Mouse (Mus musculus) forebrain, embryonic 16.5 days (tissue): ENCODE measurements around the gene Sik1. TPM values are rescaled to one million over a fixed set of nuclear protein-coding genes. Genes with fewer than 3 reads are reported as not detected.
"Not testable (repeated sequence)": the region's sequence is repeated elsewhere in the genome, so short reads cannot be mapped to it uniquely, and the experiment has no call there.

Source experiments
- ATAC-seq: fragments of 200-750 bp; cut with Nextera tagmentation; 2 replicates; pipeline ENCODE4 v1.8.0; 2017; ENCODE audit warnings: mild to moderate bottlenecking, moderate library complexity
- H3K27ac ChIP-seq: fragments of 300-500 bp; sonication (generic); 2 replicates; pipeline ENCODE4 v1.5.1; 2014; ENCODE audit warnings: low read length, control low read depth
- H3K27me3 ChIP-seq: fragments of 300-500 bp; sonication (generic); replicated peaks from 2 replicates; pipeline ENCODE4 v1.6.1; 2014; ENCODE audit warnings: low read length; ENCODE audit not compliant: control insufficient read depth, insufficient read depth
- H3K36me3 ChIP-seq: fragments of 300-500 bp; sonication (generic); 2 replicates; pipeline ENCODE4 v1.6.1; 2014; ENCODE audit not compliant: control insufficient read depth, insufficient read depth
- H3K4me1 ChIP-seq: fragments of 300-500 bp; sonication (generic); replicated peaks from 2 replicates; pipeline ENCODE4 v1.6.1; 2014; ENCODE audit warnings: low read length; ENCODE audit not compliant: control insufficient read depth, insufficient read depth
- H3K4me2 ChIP-seq: fragments of 300-500 bp; sonication (generic); 2 replicates; pipeline ENCODE4 v1.6.1; 2014; ENCODE audit warnings: mild to moderate bottlenecking, low read length, control low read depth
- H3K4me3 ChIP-seq: fragments of 300-500 bp; sonication (generic); replicated peaks from 2 replicates; pipeline ENCODE4 v1.5.1; 2014; ENCODE audit warnings: mild to moderate bottlenecking, low read length, control low read depth
- H3K9ac ChIP-seq: fragments of 300-500 bp; sonication (generic); replicated peaks from 2 replicates; pipeline ENCODE4 v1.6.1; 2014; ENCODE audit warnings: low read depth, low read length, control low read depth
- H3K9me3 ChIP-seq: fragments of 300-500 bp; sonication (generic); 2 replicates; pipeline ENCODE4 v1.6.1; 2016; ENCODE audit warnings: low read length; ENCODE audit not compliant: control insufficient read depth
- WGBS: fragments of 180-500 bp; shearing (Covaris S2); extraction: QIAGEN DNeasy Blood & Tissue Kit; methylation state at CpG from one replicate; pipeline ENCODE4 v1.1.7; 2014; 5-methylcytosine and 5-hydroxymethylcytosine counted together
- polyA plus RNA-seq: library from polyadenylated mRNA; unstranded; fragments of >200 nt; fragmentation: Nextera tagmentation; extraction: Ambion mirVana; gene quantifications from 2 replicates; pipeline ENCODE4 v1.2.1, GENCODE M21; 2015

Sik1 gene
- polyA plus RNA-seq, 1 experiment from 2014 or later = 20.1 TPM

GRCm38 (mm10) chr17:31896311-31896710 is 40.7 kb upstream of the Sik1 start:
- WGBS = 86% methylated on average over 7 of the region's 7 CpGs
- ATAC-seq = no peak
- H3K4me1 ChIP-seq = peaks cover 7% of the 10 kb centered on the region
- H3K4me2 ChIP-seq = no peak overlapping the region
- no peak overlapping the region for H3K27ac ChIP-seq
- H3K9me3 ChIP-seq = no peaks in the 10 kb centered on the region
- no peak overlapping the region for H3K9ac ChIP-seq
- no peak overlapping the region for H3K4me3 ChIP-seq
- H3K36me3 ChIP-seq = no peaks in the 10 kb centered on the region
- H3K27me3 ChIP-seq = no peaks in the 10 kb centered on the region

- Histone ChIP-seq H3K4me2 (no peak overlapping the region), H3K27ac (no peak overlapping the region), H3K36me3 (no peaks in the 10 kb centered on the region), H3K9ac (no peak overlapping the region), H3K4me1 (peaks cover 7% of the 10 kb centered on the region), H3K27me3 (no peaks in the 10 kb centered on the region), H3K4me3 (no peak overlapping the region), H3K9me3 (no peaks in the 10 kb centered on the region)
- no peak for ATAC-seq
- 88% methylated on average over 5 of the region's 5 CpGs for WGBS
These were observed 37.9 kb upstream of the Sik1 start for GRCm38 (mm10) chr17:31893371-31894060.

GRCm38 (mm10) chr17:31892750-31893149 is 37.1 kb upstream of the Sik1 start:
- Histone ChIP-seq H3K27me3 (no peaks in the 10 kb centered on the region), H3K4me1 (peaks cover 7% of the 10 kb centered on the region), H3K27ac (no peak overlapping the region), H3K4me2 (no peak overlapping the region), H3K9me3 (no peaks in the 10 kb centered on the region), H3K36me3 (no peaks in the 10 kb centered on the region), H3K9ac (no peak overlapping the region), H3K4me3 (no peak overlapping the region)
- 38% methylated on average over 10 of the region's 10 CpGs for WGBS
- no peak; the same call in 1 of the 2 replicates for ATAC-seq

GRCm38 (mm10) chr17:31891858-31892257 is 36.3 kb upstream of the Sik1 start:
- H3K27ac ChIP-seq = no peak overlapping the region
- ATAC-seq = no peak

GRCm38 (mm10) chr17:31890311-31890951 is 34.8 kb upstream of the Sik1 start:
- Histone ChIP-seq H3K9me3 (no peaks in the 10 kb centered on the region), H3K9ac (no peak overlapping the region), H3K4me2 (no peak overlapping the region), H3K27ac (no peak overlapping the region), H3K27me3 (no peaks in the 10 kb centered on the region), H3K4me3 (no peak overlapping the region), H3K36me3 (no peaks in the 10 kb centered on the region), H3K4me1 (peaks cover 7% of the 10 kb centered on the region)
- 34% methylated on average over 2 of the region's 2 CpGs for WGBS
- no peak for ATAC-seq

More at GRCm38 (mm10) chr17:31891858-31892257, 36.3 kb upstream of the Sik1 start:
- no peak overlapping the region for H3K4me2 ChIP-seq
- WGBS = 72% methylated on average over 4 of the region's 4 CpGs
- no peaks in the 10 kb centered on the region for H3K36me3 ChIP-seq
- H3K27me3 ChIP-seq = no peaks in the 10 kb centered on the region
- H3K9me3 ChIP-seq = no peaks in the 10 kb centered on the region
- no peak overlapping the region for H3K9ac ChIP-seq
- H3K4me3 ChIP-seq = no peak overlapping the region
- H3K4me1 ChIP-seq = peaks cover 7% of the 10 kb centered on the region

- no peak for ATAC-seq
- peaks cover 7% of the 10 kb centered on the region for H3K4me1 ChIP-seq
- no peak overlapping the region for H3K27ac ChIP-seq
- no peaks in the 10 kb centered on the region for H3K9me3 ChIP-seq
- H3K4me2 ChIP-seq = no peak overlapping the region
- no peaks in the 10 kb centered on the region for H3K36me3 ChIP-seq
- no peak overlapping the region for H3K9ac ChIP-seq
- H3K4me3 ChIP-seq = no peak overlapping the region
- H3K27me3 ChIP-seq = no peaks in the 10 kb centered on the region
- 73% methylated on average over 9 of the region's 9 CpGs for WGBS
These were observed 34.0 kb upstream of the Sik1 start for GRCm38 (mm10) chr17:31889446-31890201.

GRCm38 (mm10) chr17:31888540-31888939 is 32.9 kb upstream of the Sik1 start:
- Histone ChIP-seq H3K36me3 (no peaks in the 10 kb centered on the region), H3K4me3 (no peak overlapping the region), H3K27me3 (no peaks in the 10 kb centered on the region), H3K9ac (no peak overlapping the region), H3K4me2 (no peak overlapping the region), H3K9me3 (no peaks in the 10 kb centered on the region), H3K27ac (no peak overlapping the region), H3K4me1 (peaks cover 7% of the 10 kb centered on the region)
- WGBS = 59% methylated on average over 6 of the region's 6 CpGs
- no peak for ATAC-seq

- not testable (repeated sequence) for H3K27me3 ChIP-seq, H3K9ac ChIP-seq, H3K36me3 ChIP-seq, ATAC-seq, H3K9me3 ChIP-seq, H3K27ac ChIP-seq, H3K4me2 ChIP-seq, H3K4me1 ChIP-seq, H3K4me3 ChIP-seq
- WGBS = 100% methylated on average over 1 of the region's 1 CpGs
These were observed 29.1 kb upstream of the Sik1 start for GRCm38 (mm10) chr17:31884676-31885075.

GRCm38 (mm10) chr17:31879406-31879805 is 23.8 kb upstream of the Sik1 start:
- no peak overlapping the region for H3K4me3 ChIP-seq
- no peak overlapping the region for H3K4me2 ChIP-seq
- peaks cover 10% of the 10 kb centered on the region for H3K4me1 ChIP-seq
- H3K27ac ChIP-seq = no peak overlapping the region
- H3K9me3 ChIP-seq = no peaks in the 10 kb centered on the region
- no peak overlapping the region for H3K9ac ChIP-seq
- H3K27me3 ChIP-seq = no peaks in the 10 kb centered on the region
- H3K36me3 ChIP-seq = no peaks in the 10 kb centered on the region
- no peak for ATAC-seq
- 89% methylated on average over 10 of the region's 10 CpGs for WGBS
